Mouse (Mus musculus) kidney, adult 2 months (tissue): Measurements from ENCODE around the gene Rsbn1. TPM values are rescaled to one million over a fixed set of nuclear protein-coding genes. Genes with fewer than 3 reads are reported as not detected.

Experiments
- DNase-seq: peaks from one replicate; pipeline ENCODE4 v3.0.0; 2021
- H3K27ac ChIP-seq: fragments of 200-500 bp; 2 replicates; pipeline ENCODE4 v1.5.1; 2012; ENCODE audit warnings: low read depth, low read length, control low read depth, inconsistent platforms; ENCODE audit not compliant: insufficient read depth
- H3K27me3 ChIP-seq: fragments of 200-500 bp; replicated peaks from 2 replicates; pipeline ENCODE4 v1.6.1; 2012; ENCODE audit warnings: mild to moderate bottlenecking, moderate library complexity, low read length, inconsistent platforms; ENCODE audit not compliant: control insufficient read depth, insufficient read depth
- H3K36me3 ChIP-seq: fragments of 200-500 bp; 2 replicates; pipeline ENCODE4 v1.6.1; 2012; ENCODE audit warnings: mild to moderate bottlenecking, moderate library complexity, low read length, inconsistent platforms; ENCODE audit not compliant: control insufficient read depth, insufficient read depth
- H3K4me1 ChIP-seq: fragments of 200-500 bp; 2 replicates; pipeline ENCODE4 v1.6.1; 2011; ENCODE audit warnings: low read length; ENCODE audit not compliant: control insufficient read depth, insufficient read depth
- H3K4me3 ChIP-seq: fragments of 200-500 bp; 2 replicates; pipeline ENCODE4 v1.5.1; 2011; ENCODE audit warnings: mild to moderate bottlenecking, low read depth, low read length, control low read depth; ENCODE audit not compliant: insufficient read depth
- CTCF ChIP-seq: fragments of 200-500 bp; conservative IDR thresholded peaks from 2 replicates; pipeline ENCODE4 v1.5.1; 2011; ENCODE audit warnings: low read depth, mild to moderate bottlenecking, control low read depth, low read length, moderate library complexity, mixed read lengths; ENCODE audit not compliant: insufficient read depth, insufficient read length
- POLR2A ChIP-seq: fragments of 200-500 bp; IDR thresholded peaks from one replicate; pipeline ENCODE4 v1.6.1; 2011; ENCODE audit warnings: low read depth, low read length, control low read depth
- WGBS: fragments of 180-500 bp; shearing (Covaris S2); methylation state at CpG from one replicate; pipeline ENCODE4 v1.1.7; 2018; 5-methylcytosine and 5-hydroxymethylcytosine counted together
- polyA plus RNA-seq: library from polyadenylated mRNA; depleted of rRNA; stranded (reverse); fragments of >200 nt; gene quantifications from 2 replicates; pipeline ENCODE4 v1.2.3, GENCODE M21; 2012; rRNA removed

Rsbn1 gene
- polyA plus RNA-seq, 1 experiment, result 2.5 TPM

DNA sequence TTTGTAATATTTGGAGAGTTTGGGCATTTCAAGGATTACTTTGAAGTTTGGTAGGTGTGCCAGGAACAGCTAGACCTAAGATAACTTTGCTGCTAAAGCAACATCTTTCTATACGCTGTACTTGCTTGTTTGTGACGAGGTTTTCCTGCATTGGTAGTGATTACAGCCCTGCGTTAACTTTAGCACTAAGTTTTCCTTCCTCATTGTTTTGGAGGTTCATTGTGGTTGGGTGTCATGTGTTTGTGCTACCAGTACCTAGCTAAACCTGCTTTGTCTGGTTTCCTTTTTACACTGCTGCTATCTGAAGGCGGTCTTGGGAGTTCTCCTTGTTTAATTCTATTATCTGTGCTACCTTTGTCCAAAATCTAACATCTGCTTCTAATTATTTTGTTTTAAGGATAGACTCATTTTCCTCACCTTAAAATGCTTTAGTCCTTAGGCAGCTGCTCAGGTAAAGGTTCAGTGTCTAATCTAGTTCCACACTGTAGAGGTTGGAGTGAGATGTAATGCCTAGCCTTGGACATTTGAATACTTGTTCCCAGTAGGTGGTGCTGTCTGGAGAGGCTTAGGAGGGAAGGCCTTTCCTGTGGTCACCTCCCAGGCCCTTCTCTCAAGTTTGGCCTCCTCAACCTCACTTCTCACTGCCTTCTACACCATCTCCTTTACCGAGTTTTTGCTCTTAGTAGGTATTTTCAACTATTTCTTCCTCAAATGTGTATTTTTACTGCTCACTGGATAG lies 96.2 kb downstream of the Rsbn1 start:
- Histone ChIP-seq H3K27ac (no peak overlapping the region), H3K36me3 (no peaks in the 10 kb centered on the region; the same call in 1 of the 2 replicates), H3K27me3 (no peaks in the 10 kb centered on the region), H3K4me1 (no peaks in the 10 kb centered on the region), H3K4me3 (no peak overlapping the region)
- DNase-seq, result no peak
- 93% methylated on average over 5 of the region's 5 CpGs for WGBS
- peak; percentile 25; the same call in 1 of the 2 replicates for TF ChIP-seq CTCF
- TF ChIP-seq POLR2A, result no peak

GRCm38 (mm10) chr3:104011972-104012371 lies 98.1 kb downstream of the Rsbn1 start:
- H3K36me3 ChIP-seq, result peaks cover 3% of the 10 kb centered on the region; the same call in 1 of the 2 replicates
- DNase-seq, result no peak
- H3K4me1 ChIP-seq, result no peaks in the 10 kb centered on the region
- no peak overlapping the region for H3K27ac ChIP-seq
- WGBS, result 88% methylated on average over 2 of the region's 2 CpGs
- no peak overlapping the region for H3K4me3 ChIP-seq
- no peaks in the 10 kb centered on the region for H3K27me3 ChIP-seq
- TF ChIP-seq POLR2A (no peak), CTCF (no peak)

Other genes with a start within 250 kb of the Rsbn1 start
- 30.0 and 31.7 TPM in 2 replicates for gene Olfml3, start 176.1 kb upstream of the Rsbn1 start, polyA plus RNA-seq
- gene Gm10964, start 174.8 kb upstream of the Rsbn1 start, polyA plus RNA-seq, result not detected in 2 replicates
- gene Hipk1, start 122.6 kb upstream of the Rsbn1 start, polyA plus RNA-seq, result 58.1 and 62.3 TPM in 2 replicates
- gene Dclre1b, start 104.7 kb upstream of the Rsbn1 start, polyA plus RNA-seq, result 8.9 and 12.5 TPM in 2 replicates
- gene Ap4b1, start 104.6 kb upstream of the Rsbn1 start, polyA plus RNA-seq, result 13.8 and 15.7 TPM in 2 replicates
- gene Gm43064, start 104.5 kb upstream of the Rsbn1 start, polyA plus RNA-seq, result 0.14 TPM in 2 replicates
- 0.17 TPM in 1 of 2 replicates, not detected in the other for gene Bcl2l15, start 81.5 kb upstream of the Rsbn1 start, polyA plus RNA-seq
- gene Ptpn22, start 54.3 kb upstream of the Rsbn1 start, polyA plus RNA-seq, result 1.8 and 2.3 TPM in 2 replicates
- gene Phtf1, start 54.0 kb downstream of the Rsbn1 start, polyA plus RNA-seq, result 4.7 TPM in 2 replicates